Mouse (Mus musculus) bone marrow, adult 2 months (tissue): ENCODE results near the gene Sema3b.

ENCODE experiments used
- CTCF ChIP-seq: fragments of 200-500 bp; IDR thresholded peaks from 2 replicates; pipeline ENCODE4 v1.5.1; 2011; ENCODE audit warnings: low read length, control low read depth; ENCODE audit not compliant: control insufficient read depth, insufficient read depth
- POLR2A ChIP-seq: fragments of 200-500 bp; IDR thresholded peaks from 2 replicates; pipeline ENCODE4 v1.6.1; 2011; ENCODE audit warnings: low read depth, mild to moderate bottlenecking, control low read depth, low read length, borderline replicate concordance; ENCODE audit not compliant: control insufficient read depth

DNA sequence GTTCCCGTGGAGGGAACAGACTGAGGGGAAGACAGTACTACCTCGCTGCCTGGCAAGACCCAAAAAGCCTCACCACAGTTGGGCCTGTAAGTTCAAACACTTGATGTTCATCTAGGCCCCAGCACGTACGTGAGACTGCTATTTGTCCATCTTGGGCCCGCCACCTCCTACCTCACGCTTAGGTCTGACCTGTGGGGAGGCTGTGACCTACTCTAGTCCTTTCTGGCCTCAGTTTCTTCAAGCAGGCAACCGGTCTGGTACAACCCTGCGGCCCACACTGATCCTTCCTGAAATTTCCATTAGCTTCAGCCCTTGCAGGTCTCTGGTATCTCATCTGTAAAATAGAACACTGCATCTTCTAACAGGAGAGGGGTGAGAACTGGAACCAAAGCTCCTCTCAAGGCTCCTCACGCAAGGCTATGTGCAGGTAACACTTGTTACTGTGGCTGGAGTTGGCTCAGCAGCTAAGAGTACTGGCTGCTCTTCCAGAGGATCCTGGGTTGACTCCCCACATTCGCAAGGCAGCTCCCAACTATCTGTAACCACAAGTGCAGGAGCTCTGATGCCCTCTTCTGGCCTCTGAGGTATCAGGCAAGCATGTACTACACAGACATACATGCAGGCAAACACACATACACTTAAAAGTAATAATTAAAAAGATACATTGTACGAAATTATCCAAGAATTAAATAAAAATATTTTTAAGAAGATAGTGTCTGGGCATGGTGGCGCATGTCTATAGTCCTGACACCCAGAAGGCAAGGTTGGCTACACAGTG is 16.5 kb upstream of the Sema3b start:
- TF ChIP-seq CTCF (0 out of 2 replicates have a peak, but pooled peaks have one; percentile 10), POLR2A (no peak)
